Mouse (Mus musculus): ENCODE data around the gene Olfr1098. TPM values are rescaled to one million over a fixed set of nuclear protein-coding genes. Genes with fewer than 3 reads are reported as not detected.

Gene Olfr1098
- not detected in 2 replicates for polyA plus RNA-seq (2015; fragmentation: Nextera tagmentation; extraction: Ambion mirVana)

GRCm38 (mm10) chr2:86924445-86924844, at the start of gene Olfr1098:
TSS of gene Olfr1098 (minus strand) at chr2:86924545.
- H3K9ac ChIP-seq = no peak within 1 kb of the TSS
- H3K27me3 ChIP-seq (replicated peaks) = no peaks in the 10 kb centered on the region
- no peaks in the 10 kb centered on the region for H3K36me3 ChIP-seq
- H3K4me2 ChIP-seq = no peak within 1 kb of the TSS
- WGBS = 86% methylated on average over 1 of the region's 1 CpGs
- no peaks in the 10 kb centered on the region for H3K9me3 ChIP-seq
- H3K4me3 ChIP-seq (replicated peaks) = no peak within 1 kb of the TSS
- H3K4me1 ChIP-seq = no peaks in the 10 kb centered on the region
- ATAC-seq (ENCODE audit: insufficient read depth, low FRiP score, low read depth) = no peak
- no peak within 1 kb of the TSS for H3K27ac ChIP-seq

- no peak within 1 kb of the TSS for H3K4me2 ChIP-seq
- no peaks in the 10 kb centered on the region for H3K36me3 ChIP-seq
- H3K4me3 ChIP-seq (replicated peaks) = no peak within 1 kb of the TSS
- H3K9ac ChIP-seq = no peak within 1 kb of the TSS
- 82% methylated on average over 1 of the region's 1 CpGs for whole genome bisulfite sequencing
- H3K9me3 ChIP-seq = no peaks in the 10 kb centered on the region
- no peaks in the 10 kb centered on the region for H3K4me1 ChIP-seq
- H3K27me3 ChIP-seq (replicated peaks) = no peaks in the 10 kb centered on the region
- no peak within 1 kb of the TSS for H3K27ac ChIP-seq
- no peak for ATAC-seq (ENCODE audit: insufficient read depth, low FRiP score, low read depth)
Observed at GRCm38 (mm10) chr2:86960593-86960992, 36.2 kb upstream of the Olfr1098 start, which contains the start of gene Olfr1099. TSS of gene Olfr1099 (minus strand) at chr2:86960693.

GRCm38 (mm10) chr2:86926557-86926956, 2.2 kb upstream of the Olfr1098 start:
- H3K36me3 ChIP-seq = no peaks in the 10 kb centered on the region
- no peaks in the 10 kb centered on the region for H3K27me3 ChIP-seq (replicated peaks)
- H3K9ac ChIP-seq = no peak overlapping the region
- H3K9me3 ChIP-seq = no peaks in the 10 kb centered on the region
- ATAC-seq (ENCODE audit: insufficient read depth, low FRiP score, low read depth) = no peak
- no peak overlapping the region for H3K4me2 ChIP-seq
- no peak overlapping the region for H3K4me3 ChIP-seq (replicated peaks)
- H3K27ac ChIP-seq = no peak overlapping the region
- no peaks in the 10 kb centered on the region for H3K4me1 ChIP-seq

DNA sequence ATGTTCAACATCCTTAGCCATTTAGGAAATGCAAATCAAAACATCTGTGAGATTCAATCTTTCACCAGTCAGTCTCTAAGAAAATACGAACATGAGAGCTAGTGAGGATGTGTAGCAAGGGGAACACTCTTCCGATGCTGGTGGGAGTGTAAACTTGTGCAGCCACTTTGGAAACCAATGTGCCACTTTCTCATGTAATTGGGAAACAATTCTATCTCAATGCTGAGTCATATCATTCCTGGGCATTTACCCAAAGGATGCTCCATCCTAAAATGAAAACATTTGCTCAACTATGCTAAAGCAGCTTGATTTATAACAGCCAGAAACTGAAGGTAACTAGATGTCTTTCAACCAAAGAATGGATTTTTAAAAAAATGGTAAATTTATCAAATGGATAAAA, 18.7 kb downstream of the Olfr1098 start:
- no peak overlapping the region for H3K4me3 ChIP-seq (replicated peaks)
- no peaks in the 10 kb centered on the region for H3K36me3 ChIP-seq
- no peak for ATAC-seq (ENCODE audit: insufficient read depth, low FRiP score, low read depth)
- 81% methylated on average over 2 of the region's 2 CpGs for WGBS
- no peak overlapping the region for H3K27ac ChIP-seq
- no peak overlapping the region for H3K4me2 ChIP-seq
- no peaks in the 10 kb centered on the region for H3K27me3 ChIP-seq (replicated peaks)
- no peaks in the 10 kb centered on the region for H3K4me1 ChIP-seq
- H3K9ac ChIP-seq = no peak overlapping the region
- no peaks in the 10 kb centered on the region for H3K9me3 ChIP-seq

- Histone ChIP-seq H3K9me3 (no peaks in the 10 kb centered on the region), H3K27ac (no peak within 1 kb of the TSS), H3K4me2 (no peak within 1 kb of the TSS), H3K9ac (no peak within 1 kb of the TSS), H3K27me3 (replicated peaks) (no peaks in the 10 kb centered on the region), H3K4me1 (no peaks in the 10 kb centered on the region), H3K4me3 (replicated peaks) (no peak within 1 kb of the TSS), H3K36me3 (no peaks in the 10 kb centered on the region)
- ATAC-seq (ENCODE audit: insufficient read depth, low FRiP score, low read depth) = no peak
- WGBS = 89% methylated on average over 1 of the region's 1 CpGs
Observed at GRCm38 (mm10) chr2:86892116-86892515, 32.2 kb downstream of the Olfr1098 start, which contains the start of gene Olfr1097. TSS of gene Olfr1097 (minus strand) at chr2:86892216.

DNA sequence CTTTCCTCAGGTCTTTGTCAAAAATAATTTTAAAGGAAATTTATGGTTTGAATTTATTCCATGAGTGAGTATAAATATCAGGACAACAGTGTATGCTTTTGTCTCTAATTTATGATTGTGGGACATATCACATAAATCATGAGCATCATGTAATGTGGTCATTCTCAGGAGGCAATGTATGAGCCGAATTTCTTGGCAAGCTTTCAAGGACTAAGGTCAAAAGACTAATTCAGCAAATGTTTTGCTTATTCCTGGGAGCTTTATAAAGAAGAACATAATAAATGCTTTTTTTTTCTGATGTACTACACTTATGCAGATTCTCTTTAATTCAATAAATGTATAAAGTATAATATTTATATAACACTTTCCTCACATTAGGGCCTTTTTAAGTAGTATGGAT, 49.6 kb downstream of the Olfr1098 start, which contains the start of gene Gm13723:
Gene Gm13723 (minus strand): TSS at position 101 of the 400 bp plus-strand sequence.
- ATAC-seq (ENCODE audit: insufficient read depth, low FRiP score, low read depth) = no peak
- Histone ChIP-seq H3K4me1 (no peaks in the 10 kb centered on the region), H3K36me3 (no peaks in the 10 kb centered on the region), H3K4me2 (no peak within 1 kb of the TSS), H3K4me3 (replicated peaks) (no peak within 1 kb of the TSS), H3K27me3 (replicated peaks) (no peaks in the 10 kb centered on the region), H3K9me3 (no peaks in the 10 kb centered on the region), H3K27ac (no peak within 1 kb of the TSS), H3K9ac (no peak within 1 kb of the TSS)
- WGBS = 23% methylated on average over 1 of the region's 1 CpGs

Other genes starting within 250 kb of the Olfr1098 start
- gene Olfr1086, start 244.5 kb downstream of the Olfr1098 start, polyA plus RNA-seq (2015; fragmentation: Nextera tagmentation; extraction: Ambion mirVana) = not detected in 2 replicates
- gene Olfr1087, start 226.2 kb downstream of the Olfr1098 start, polyA plus RNA-seq (2015; fragmentation: Nextera tagmentation; extraction: Ambion mirVana) = not detected in 2 replicates
- not detected in 2 replicates for gene Olfr1089, start 190.8 kb downstream of the Olfr1098 start, polyA plus RNA-seq (2015; fragmentation: Nextera tagmentation; extraction: Ambion mirVana)
- not detected in 2 replicates for gene Olfr1090, start 165.6 kb downstream of the Olfr1098 start, polyA plus RNA-seq (2015; fragmentation: Nextera tagmentation; extraction: Ambion mirVana)
- gene Olfr1093, start 142.1 kb downstream of the Olfr1098 start, polyA plus RNA-seq (2015; fragmentation: Nextera tagmentation; extraction: Ambion mirVana) = not detected in 2 replicates
- not detected in 2 replicates for gene Olfr141, start 114.5 kb downstream of the Olfr1098 start, polyA plus RNA-seq (2015; fragmentation: Nextera tagmentation; extraction: Ambion mirVana)
- not detected in 2 replicates for gene Olfr1094, start 99.9 kb downstream of the Olfr1098 start, polyA plus RNA-seq (2015; fragmentation: Nextera tagmentation; extraction: Ambion mirVana)
- not detected in 2 replicates for gene Olfr1095, start 72.8 kb downstream of the Olfr1098 start, polyA plus RNA-seq (2015; fragmentation: Nextera tagmentation; extraction: Ambion mirVana)
- gene Gm13723, start 49.7 kb downstream of the Olfr1098 start, polyA plus RNA-seq (2015; fragmentation: Nextera tagmentation; extraction: Ambion mirVana) = not detected in 2 replicates
- not detected in 2 replicates for gene Olfr1097, start 32.3 kb downstream of the Olfr1098 start, polyA plus RNA-seq (2015; fragmentation: Nextera tagmentation; extraction: Ambion mirVana)
- gene Olfr1099, start 36.1 kb upstream of the Olfr1098 start, polyA plus RNA-seq (2015; fragmentation: Nextera tagmentation; extraction: Ambion mirVana) = not detected in 2 replicates
- not detected in 2 replicates for gene Olfr1100, start 55.4 kb upstream of the Olfr1098 start, polyA plus RNA-seq (2015; fragmentation: Nextera tagmentation; extraction: Ambion mirVana)
- not detected in 2 replicates for gene Olfr1101, start 66.7 kb upstream of the Olfr1098 start, polyA plus RNA-seq (2015; fragmentation: Nextera tagmentation; extraction: Ambion mirVana)
- not detected in 2 replicates for gene Olfr1102, start 73.9 kb upstream of the Olfr1098 start, polyA plus RNA-seq (2015; fragmentation: Nextera tagmentation; extraction: Ambion mirVana)
- gene Olfr1104, start 102.5 kb upstream of the Olfr1098 start, polyA plus RNA-seq (2015; fragmentation: Nextera tagmentation; extraction: Ambion mirVana) = not detected in 2 replicates
- gene Olfr1105, start 112.0 kb upstream of the Olfr1098 start, polyA plus RNA-seq (2015; fragmentation: Nextera tagmentation; extraction: Ambion mirVana) = not detected in 2 replicates
- not detected in 2 replicates for gene Olfr1106, start 127.7 kb upstream of the Olfr1098 start, polyA plus RNA-seq (2015; fragmentation: Nextera tagmentation; extraction: Ambion mirVana)
- not detected in 2 replicates for gene Olfr1107, start 151.3 kb upstream of the Olfr1098 start, polyA plus RNA-seq (2015; fragmentation: Nextera tagmentation; extraction: Ambion mirVana)
- gene Olfr1109, start 171.5 kb upstream of the Olfr1098 start, polyA plus RNA-seq (2015; fragmentation: Nextera tagmentation; extraction: Ambion mirVana) = not detected in 2 replicates
- not detected in 2 replicates for gene Olfr259, start 190.0 kb upstream of the Olfr1098 start, polyA plus RNA-seq (2015; fragmentation: Nextera tagmentation; extraction: Ambion mirVana)
- not detected in 2 replicates for gene Olfr1110, start 215.8 kb upstream of the Olfr1098 start, polyA plus RNA-seq (2015; fragmentation: Nextera tagmentation; extraction: Ambion mirVana)
- gene Olfr1111, start 228.1 kb upstream of the Olfr1098 start, polyA plus RNA-seq (2015; fragmentation: Nextera tagmentation; extraction: Ambion mirVana) = not detected in 2 replicates